Mouse (Mus musculus): ENCODE data around the gene Olfr1443.

- TF ChIP-seq POLR2A (IDR thresholded peaks at IDR 0.05; ENCODE audit: insufficient read depth, low read depth, low read length) (no peak), CTCF (IDR thresholded peaks at IDR 0.05; ENCODE audit: insufficient read depth, low read depth, low read length) (no peak)
Observed at GRCm38 (mm10) chr19:12684638-12685037, 6.7 kb downstream of the Olfr1443 start.

Data from olfactory bulb, adult 2 months (tissue).